Mouse (Mus musculus): Measurements from ENCODE around the gene Prpf39. TPM values are rescaled to one million over a fixed set of nuclear protein-coding genes. Genes with fewer than 3 reads are reported as not detected.

The Prpf39 gene
- total RNA-seq (2023) = 100 to 1,000 TPM; 134 to 135 TPM

DNA sequence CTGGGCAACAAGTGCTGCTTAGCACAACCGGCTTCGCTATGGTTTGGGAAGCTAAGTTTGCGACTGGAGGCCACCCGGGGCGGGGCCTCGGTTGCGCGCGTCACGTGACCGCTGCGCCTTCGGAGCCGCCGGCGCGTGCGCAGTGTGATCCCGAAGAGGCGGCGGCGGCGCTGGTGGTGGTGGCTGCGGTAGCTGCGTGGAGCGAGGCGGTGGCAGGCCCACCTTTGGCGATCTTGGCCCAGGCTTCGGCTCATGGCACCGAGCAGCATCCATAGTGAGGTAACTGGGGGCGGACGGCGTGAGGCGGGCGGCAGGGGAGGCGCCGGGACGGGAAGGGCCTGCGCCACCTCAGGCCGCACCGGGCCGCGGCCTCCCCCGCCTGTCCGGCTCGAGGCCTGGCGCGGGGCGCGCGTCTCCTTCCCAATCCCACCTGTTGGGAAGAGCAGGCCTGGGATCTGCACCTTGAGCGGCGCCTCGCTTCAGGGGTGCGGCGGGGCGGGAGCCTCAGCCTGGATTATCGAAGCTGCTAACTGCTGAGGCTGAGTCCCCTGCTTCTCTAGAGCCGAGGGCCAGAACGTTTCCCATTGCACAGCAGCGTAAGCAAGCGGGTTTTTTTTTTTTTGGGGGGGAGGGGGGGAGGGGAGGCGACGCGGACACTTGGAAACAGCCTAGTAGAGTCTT lies at the start of gene Prpf39:
Gene Prpf39 (plus strand): TSS at position 144 of the 681 bp plus-strand sequence.

DNA sequence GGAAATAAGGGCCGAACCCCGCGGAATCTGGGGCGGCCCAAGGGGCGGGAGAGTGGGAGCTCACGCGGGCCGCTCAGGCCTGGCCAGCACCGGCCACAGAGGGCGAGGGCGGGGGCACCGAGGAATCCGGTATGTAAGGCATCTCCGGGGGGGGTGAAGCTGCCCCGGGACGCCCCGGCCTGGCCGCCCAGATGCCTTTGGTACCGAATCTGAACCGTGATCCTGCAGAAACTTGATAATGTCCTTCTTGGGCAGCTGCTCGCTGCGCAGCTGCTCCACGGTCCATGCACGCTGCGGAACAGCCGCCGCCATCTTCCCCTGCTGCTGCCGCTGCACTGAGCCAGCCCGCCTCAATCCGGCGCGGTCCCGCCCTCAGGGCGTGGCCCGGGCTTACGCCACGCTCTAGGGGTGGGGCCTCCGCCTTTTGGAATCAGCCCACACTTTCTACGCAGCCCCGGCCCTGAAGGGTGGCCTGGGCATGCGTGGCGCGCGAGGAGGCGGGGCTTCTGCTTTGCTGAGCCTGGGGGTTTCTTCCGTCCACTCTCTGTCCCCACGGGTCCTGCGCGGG lies 37.6 kb downstream of the Prpf39 start, which contains the start of gene Fkbp3:
Gene Fkbp3 (minus strand): TSS at position 397 of the 568 bp plus-strand sequence.

DNA sequence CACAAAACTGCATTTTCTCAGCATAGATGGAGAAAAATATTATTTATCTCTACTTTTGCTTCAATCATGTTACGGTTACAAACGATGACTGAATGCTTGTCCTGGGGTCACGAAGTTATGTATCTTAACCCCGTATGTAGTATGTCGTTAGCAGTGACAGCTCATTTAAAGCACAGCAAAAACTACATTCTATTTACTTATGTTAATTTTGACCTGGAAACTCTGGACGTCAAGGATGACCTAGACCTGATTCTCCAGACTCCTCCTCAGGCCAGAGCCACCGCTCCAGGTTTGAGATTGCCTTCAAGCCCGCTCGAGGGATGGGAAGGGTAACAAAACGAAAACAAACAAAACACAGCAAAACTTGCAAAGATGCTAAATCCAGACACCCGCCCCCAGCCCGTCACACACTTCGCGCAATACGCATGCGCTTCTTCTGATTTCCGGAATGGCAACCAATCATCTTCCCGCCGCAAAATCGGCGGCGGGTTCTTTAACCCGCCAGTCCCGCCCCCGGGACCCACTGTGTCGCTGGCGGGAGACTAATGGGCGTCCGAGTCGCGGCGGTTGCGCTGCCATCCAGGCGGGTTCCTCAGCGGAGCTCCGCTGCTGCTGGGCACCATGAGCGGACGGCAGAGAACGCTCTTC lies 39.1 kb downstream of the Prpf39 start, which contains the start of gene Fancm:
Gene Fancm (plus strand): TSS at position 519 of the 648 bp plus-strand sequence.

Other genes with a start within 250 kb of the Prpf39 start
- gene Gm527, start 118.4 kb upstream of the Prpf39 start, total RNA-seq (2023) = 10 to 100 TPM in 1 of 2 experiments, 1 to 10 TPM in 1; 6.9 to 10.2 TPM
- gene Klhl28, start 70.8 kb upstream of the Prpf39 start, total RNA-seq (2023) = 10 to 100 TPM; 23.8 to 25.8 TPM
- 10 to 100 TPM; 58.4 to 75.5 TPM for gene Togaram1, start 70.5 kb upstream of the Prpf39 start, total RNA-seq (2023)
- gene Fkbp3, start 37.7 kb downstream of the Prpf39 start, total RNA-seq (2023) = 100 to 1,000 TPM in 1 of 2 experiments, 10 to 100 TPM in 1; 97.6 to 103 TPM
- 10 to 100 TPM; 16.7 to 20.2 TPM for gene Fancm, start 39.3 kb downstream of the Prpf39 start, total RNA-seq (2023)
- gene Mis18bp1, start 136.3 kb downstream of the Prpf39 start, total RNA-seq (2023) = 1 to 10 TPM in 1 of 2 experiments, under 1 TPM in 1; 0.59 to 2.7 TPM
- not detected for gene Wdr20rt, start 189.2 kb downstream of the Prpf39 start, total RNA-seq (2023)